Mouse (Mus musculus): ENCODE measurements around the gene Cdk1. TPM values are rescaled to one million over a fixed set of nuclear protein-coding genes. Genes with fewer than 3 reads are reported as not detected.

The Cdk1 gene
- polyA plus RNA-seq, 1 experiment from 2014 or later = 179 TPM

- no peaks in the 10 kb centered on the region for H3K27me3 ChIP-seq
- WGBS = 91% methylated on average over 7 of the region's 7 CpGs
- no peak overlapping the region for H3K4me2 ChIP-seq (replicated peaks)
- H3K27ac ChIP-seq (replicated peaks) = no peak overlapping the region
- H3K4me3 ChIP-seq = no peak overlapping the region
- no peak for ATAC-seq (replicated peaks)
- H3K36me3 ChIP-seq = no peaks in the 10 kb centered on the region
- no peaks in the 10 kb centered on the region for H3K9me3 ChIP-seq
- no peak overlapping the region for H3K9ac ChIP-seq (replicated peaks)
- H3K4me1 ChIP-seq = no peaks in the 10 kb centered on the region
These were observed 52.8 kb downstream of the Cdk1 start for GRCm38 (mm10) chr10:69299985-69300384.

- Histone ChIP-seq H3K9me3 (no peaks in the 10 kb centered on the region), H3K27ac (replicated peaks) (no peak overlapping the region), H3K27me3 (no peaks in the 10 kb centered on the region), H3K4me3 (no peak overlapping the region), H3K9ac (replicated peaks) (no peak overlapping the region), H3K36me3 (no peaks in the 10 kb centered on the region), H3K4me2 (replicated peaks) (no peak overlapping the region), H3K4me1 (no peaks in the 10 kb centered on the region)
- no peak for ATAC-seq (replicated peaks)
- 90% methylated on average over 9 of the region's 9 CpGs for WGBS
These were observed 56.8 kb downstream of the Cdk1 start for GRCm38 (mm10) chr10:69295919-69296318.

GRCm38 (mm10) chr10:69290736-69291135, 62.0 kb downstream of the Cdk1 start:
- no peaks in the 10 kb centered on the region for H3K4me1 ChIP-seq
- H3K9me3 ChIP-seq = no peaks in the 10 kb centered on the region
- ATAC-seq (replicated peaks) = no peak
- no peak overlapping the region for H3K4me3 ChIP-seq
- H3K36me3 ChIP-seq = 0 out of 2 replicates have a peak, but pooled peaks cover 3% of the 10 kb centered on the region
- H3K27me3 ChIP-seq = no peaks in the 10 kb centered on the region
- H3K4me2 ChIP-seq (replicated peaks) = no peak overlapping the region
- no peak overlapping the region for H3K9ac ChIP-seq (replicated peaks)
- WGBS = 92% methylated on average over 8 of the region's 8 CpGs
- no peak overlapping the region for H3K27ac ChIP-seq (replicated peaks)

- 90% methylated on average over 6 of the region's 6 CpGs for WGBS
- ATAC-seq (replicated peaks) = no peak
- H3K36me3 ChIP-seq = 0 out of 2 replicates have a peak, but pooled peaks cover 6% of the 10 kb centered on the region
These were observed 64.0 kb downstream of the Cdk1 start for GRCm38 (mm10) chr10:69288720-69289119.

GRCm38 (mm10) chr10:69288086-69288485, 64.7 kb downstream of the Cdk1 start:
- Histone ChIP-seq H3K4me3 (no peak overlapping the region), H3K9me3 (no peaks in the 10 kb centered on the region), H3K4me2 (replicated peaks) (no peak overlapping the region), H3K27me3 (no peaks in the 10 kb centered on the region), H3K36me3 (0 out of 2 replicates have a peak, but pooled peaks cover 6% of the 10 kb centered on the region), H3K4me1 (no peaks in the 10 kb centered on the region), H3K27ac (replicated peaks) (no peak overlapping the region), H3K9ac (replicated peaks) (no peak overlapping the region)
- 95% methylated on average over 4 of the region's 4 CpGs for whole genome bisulfite sequencing
- ATAC-seq (replicated peaks) = no peak

More at GRCm38 (mm10) chr10:69288720-69289119, 64.0 kb downstream of the Cdk1 start:
- Histone ChIP-seq H3K9ac (replicated peaks) (no peak overlapping the region), H3K4me2 (replicated peaks) (no peak overlapping the region), H3K27ac (replicated peaks) (no peak overlapping the region), H3K9me3 (no peaks in the 10 kb centered on the region), H3K4me3 (no peak overlapping the region), H3K27me3 (no peaks in the 10 kb centered on the region), H3K4me1 (no peaks in the 10 kb centered on the region)

GRCm38 (mm10) chr10:69286939-69287338, 65.8 kb downstream of the Cdk1 start:
- H3K4me3 ChIP-seq = no peak overlapping the region
- no peak overlapping the region for H3K27ac ChIP-seq (replicated peaks)
- 97% methylated on average over 3 of the region's 3 CpGs for WGBS
- no peak overlapping the region for H3K4me2 ChIP-seq (replicated peaks)
- no peaks in the 10 kb centered on the region for H3K4me1 ChIP-seq
- H3K27me3 ChIP-seq = no peaks in the 10 kb centered on the region
- 0 out of 2 replicates have a peak, but pooled peaks cover 6% of the 10 kb centered on the region for H3K36me3 ChIP-seq
- no peak overlapping the region for H3K9ac ChIP-seq (replicated peaks)
- H3K9me3 ChIP-seq = no peaks in the 10 kb centered on the region
- no peak for ATAC-seq (replicated peaks)

Other genes starting within 250 kb of the Cdk1 start
- gene Rhobtb1, start 201.5 kb downstream of the Cdk1 start, polyA plus RNA-seq (2015; fragmentation: Nextera tagmentation; extraction: Ambion mirVana) = 11.9 and 13.6 TPM in 2 replicates
- gene A930033H14Rik, start 139.8 kb downstream of the Cdk1 start, polyA plus RNA-seq (2015; fragmentation: Nextera tagmentation; extraction: Ambion mirVana) = 1.2 TPM in 2 replicates
- gene Ank3, start 45.8 kb upstream of the Cdk1 start, polyA plus RNA-seq (2015; fragmentation: Nextera tagmentation; extraction: Ambion mirVana) = 89.2 and 91.2 TPM in 2 replicates